8 mouse cellular contexts compared by ENCODE assay signal in genomic region chr6:145120787-145121589, GRCm38 (mm10). TPM values are rescaled to one million over a fixed set of nuclear protein-coding genes. Genes with fewer than 3 reads are reported as not detected.
DNase-seq lines count a peak whose midpoint lies in the region; ATAC-seq lines count a peak whose summit lies in the region.

No protein-coding gene starts in this region.

- no peaks in the 10 kb centered on the region for H3K9me3 ChIP-seq in midbrain, embryonic 10.5 days (replicated peaks)
- H3K9me3 ChIP-seq in midbrain, embryonic 14.5 days (ENCODE audit: control insufficient read depth, low read length): no peaks in the 10 kb centered on the region
- no peaks in the 10 kb centered on the region for H3K9me3 ChIP-seq in heart, embryonic 15.5 days (replicated peaks)
- no peaks in the 10 kb centered on the region for H3K9me3 ChIP-seq in hindbrain, embryonic 14.5 days (ENCODE audit: control insufficient read depth, low read length)
- no peaks in the 10 kb centered on the region for H3K9me3 ChIP-seq in hindbrain, embryonic 16.5 days (ENCODE audit: control insufficient read depth, low read length)

- H3K4me3 ChIP-seq in midbrain, embryonic 10.5 days: no peak overlapping the region
- no peak overlapping the region for H3K4me3 ChIP-seq in midbrain, embryonic 14.5 days (replicated peaks; ENCODE audit: low read depth, low read length)
- H3K4me3 ChIP-seq in heart, embryonic 15.5 days: no peak overlapping the region
- no peak overlapping the region for H3K4me3 ChIP-seq in hindbrain, embryonic 14.5 days (replicated peaks; ENCODE audit: low read length)
- H3K4me3 ChIP-seq in hindbrain, embryonic 16.5 days (ENCODE audit: low read length): no peak overlapping the region

- peaks cover 20% of the 10 kb centered on the region for H3K27me3 ChIP-seq in midbrain, embryonic 10.5 days (ENCODE audit: low read depth, poor library complexity, severe bottlenecking)
- H3K27me3 ChIP-seq in midbrain, embryonic 14.5 days (ENCODE audit: control insufficient read depth, insufficient read depth, low read length): no peaks in the 10 kb centered on the region
- H3K27me3 ChIP-seq in heart, embryonic 15.5 days: no peaks in the 10 kb centered on the region
- no peaks in the 10 kb centered on the region for H3K27me3 ChIP-seq in hindbrain, embryonic 14.5 days (ENCODE audit: control insufficient read depth, insufficient read depth, low read length)
- no peaks in the 10 kb centered on the region for H3K27me3 ChIP-seq in hindbrain, embryonic 16.5 days (replicated peaks; ENCODE audit: control insufficient read depth, insufficient read depth, low read length)

- ATAC-seq in midbrain, embryonic 14.5 days (ENCODE audit: low FRiP score, low TSS enrichment): no peak
- ATAC-seq in activated CD4-positive, CD25-positive, alpha-beta regulatory T cell, adult 4 months: peak; percentile 77
- ATAC-seq in heart, embryonic 15.5 days (replicated peaks; ENCODE audit: insufficient number of reproducible peaks, insufficient read depth, low FRiP score, low read depth): peak; percentile 44; the same call in 1 of the 2 replicates
- ATAC-seq in megakaryocyte progenitor cell, adult 5-6 weeks (replicated peaks; ENCODE audit: poor library complexity): peak; percentile 13
- ATAC-seq in hindbrain, embryonic 14.5 days (ENCODE audit: low FRiP score): no peak
- ATAC-seq in hindbrain, embryonic 16.5 days: no peak

- no peak overlapping the region for H3K4me2 ChIP-seq in midbrain, embryonic 14.5 days (ENCODE audit: low read length)
- peak overlapping the region; percentile 46 for H3K4me2 ChIP-seq in heart, embryonic 15.5 days
- H3K4me2 ChIP-seq in hindbrain, embryonic 14.5 days (replicated peaks): no peak overlapping the region
- H3K4me2 ChIP-seq in hindbrain, embryonic 16.5 days (ENCODE audit: low read length): no peak overlapping the region

- no peaks in the 10 kb centered on the region for H3K36me3 ChIP-seq in midbrain, embryonic 10.5 days
- no peaks in the 10 kb centered on the region for H3K36me3 ChIP-seq in midbrain, embryonic 14.5 days (ENCODE audit: control insufficient read depth, insufficient read depth, low read length)
- H3K36me3 ChIP-seq in heart, embryonic 15.5 days: no peaks in the 10 kb centered on the region
- H3K36me3 ChIP-seq in hindbrain, embryonic 14.5 days (replicated peaks; ENCODE audit: control insufficient read depth, insufficient read depth): no peaks in the 10 kb centered on the region
- H3K36me3 ChIP-seq in hindbrain, embryonic 16.5 days (ENCODE audit: control insufficient read depth, insufficient read depth, low read length): no peaks in the 10 kb centered on the region

- 56% methylated on average over 18 of the region's 18 CpGs for WGBS in midbrain, embryonic 10.5 days
- 60% methylated on average over 18 of the region's 18 CpGs for WGBS in midbrain, embryonic 14.5 days
- WGBS in heart, embryonic 15.5 days: 24% methylated on average over 18 of the region's 18 CpGs
- WGBS in hindbrain, embryonic 14.5 days: 54% methylated on average over 18 of the region's 18 CpGs
- 53% methylated on average over 18 of the region's 18 CpGs for WGBS in hindbrain, embryonic 16.5 days

- no peak for DNase-seq in midbrain, embryonic 10.5 days (ENCODE audit: low spot score)
- no peak for DNase-seq in midbrain, embryonic 14.5 days
- DNase-seq in hindbrain, embryonic 14.5 days (ENCODE audit: low spot score): no peak
- no peak for DNase-seq in cerebellum, postnatal 4 days (ENCODE audit: low spot score in 2 of 2)

- H3K9ac ChIP-seq in midbrain, embryonic 14.5 days (replicated peaks; ENCODE audit: low read length): no peak overlapping the region
- no peak overlapping the region for H3K9ac ChIP-seq in heart, embryonic 15.5 days
- no peak overlapping the region for H3K9ac ChIP-seq in hindbrain, embryonic 14.5 days
- no peak overlapping the region for H3K9ac ChIP-seq in hindbrain, embryonic 16.5 days (ENCODE audit: low read depth, low read length)

- H3K27ac ChIP-seq in midbrain, embryonic 10.5 days (replicated peaks): 0 out of 2 replicates have a peak overlapping the region, but pooled peaks have one; percentile 63
- H3K27ac ChIP-seq in midbrain, embryonic 14.5 days (replicated peaks; ENCODE audit: low read depth, low read length): no peak overlapping the region
- H3K27ac ChIP-seq in heart, embryonic 15.5 days: peak overlapping the region; percentile 39
- H3K27ac ChIP-seq in hindbrain, embryonic 14.5 days: no peak overlapping the region
- no peak overlapping the region for H3K27ac ChIP-seq in hindbrain, embryonic 16.5 days (ENCODE audit: low read depth, low read length)

- H3K4me1 ChIP-seq in midbrain, embryonic 10.5 days: peaks cover 30% of the 10 kb centered on the region
- H3K4me1 ChIP-seq in midbrain, embryonic 14.5 days (ENCODE audit: control insufficient read depth, insufficient read depth, low read length): 0 out of 2 replicates have a peak, but pooled peaks cover 4% of the 10 kb centered on the region
- peaks cover 47% of the 10 kb centered on the region for H3K4me1 ChIP-seq in heart, embryonic 15.5 days (replicated peaks)
- peaks cover 14% of the 10 kb centered on the region; the same call in 1 of the 2 replicates for H3K4me1 ChIP-seq in hindbrain, embryonic 14.5 days (replicated peaks; ENCODE audit: control insufficient read depth, insufficient read depth, low read length)
- no peaks in the 10 kb centered on the region; the same call in 1 of the 2 replicates for H3K4me1 ChIP-seq in hindbrain, embryonic 16.5 days (ENCODE audit: control insufficient read depth, insufficient read depth, low read depth, low read length)

RNA-seq across cellular contexts. Expression of gene Lrmp, which starts 5.5 kb away (rescaled TPM):
- polyA plus RNA-seq in midbrain, embryonic 10.5 days (2016; fragmentation: Nextera tagmentation; extraction: Ambion mirVana): 1.7 and 2.6 TPM in 2 replicates
- 1.2 TPM in 1 of 2 replicates, not detected in the other for polyA plus RNA-seq in midbrain, embryonic 14.5 days (2014; fragmentation: Nextera tagmentation; extraction: Ambion mirVana)
- 100 to 1,000 TPM; 110 to 124 TPM for polyA plus RNA-seq in activated CD4-positive, CD25-positive, alpha-beta regulatory T cell, adult 4 months (2017; shearing (Covaris generic))
- 3.1 and 10.7 TPM in 2 replicates for polyA plus RNA-seq in heart, embryonic 15.5 days (2015; fragmentation: Nextera tagmentation; extraction: Ambion mirVana)
- 42.1 and 42.6 TPM in 2 replicates for total RNA-seq in megakaryocyte progenitor cell, adult 5-6 weeks (2015)
- 93.6 and 125 TPM in 2 replicates for total RNA-seq in megakaryocyte progenitor cell, adult 5-6 weeks (2017)
- 0.78 and 1.0 TPM in 2 replicates for polyA plus RNA-seq in hindbrain, embryonic 14.5 days (2014; fragmentation: Nextera tagmentation; extraction: Ambion mirVana)
- polyA plus RNA-seq in hindbrain, embryonic 16.5 days (2015; fragmentation: Nextera tagmentation; extraction: Ambion mirVana): 0.89 and 1.0 TPM in 2 replicates

RNA-seq across cellular contexts. Expression of gene Bcat1, which starts 45.0 kb away (rescaled TPM):
- 139 and 149 TPM in 2 replicates for polyA plus RNA-seq in midbrain, embryonic 10.5 days (2016; fragmentation: Nextera tagmentation; extraction: Ambion mirVana)
- 94.4 and 117 TPM in 2 replicates for polyA plus RNA-seq in midbrain, embryonic 14.5 days (2014; fragmentation: Nextera tagmentation; extraction: Ambion mirVana)
- polyA plus RNA-seq in activated CD4-positive, CD25-positive, alpha-beta regulatory T cell, adult 4 months (2017; shearing (Covaris generic)): 10 to 100 TPM; 13.0 to 15.1 TPM
- polyA plus RNA-seq in heart, embryonic 15.5 days (2015; fragmentation: Nextera tagmentation; extraction: Ambion mirVana): 3.3 and 6.7 TPM in 2 replicates
- total RNA-seq in megakaryocyte progenitor cell, adult 5-6 weeks (2015): 0.27 and 0.29 TPM in 2 replicates
- total RNA-seq in megakaryocyte progenitor cell, adult 5-6 weeks (2017): 1.1 and 1.5 TPM in 2 replicates
- 101 and 123 TPM in 2 replicates for polyA plus RNA-seq in hindbrain, embryonic 14.5 days (2014; fragmentation: Nextera tagmentation; extraction: Ambion mirVana)
- 110 and 116 TPM in 2 replicates for polyA plus RNA-seq in hindbrain, embryonic 16.5 days (2015; fragmentation: Nextera tagmentation; extraction: Ambion mirVana)

Comparison
In these comparisons a context has a peak if more than half of its experiments do, and no peak if none do; other contexts are left out.
1. H3K27ac ChIP-seq: peak in midbrain, embryonic 10.5 days (single experiment) and heart, embryonic 15.5 days (single experiment); none in midbrain, embryonic 14.5 days (single experiment), hindbrain, embryonic 14.5 days (single experiment) and hindbrain, embryonic 16.5 days (single experiment).
2. ATAC-seq: peak in activated CD4-positive, CD25-positive, alpha-beta regulatory T cell, adult 4 months (single experiment), heart, embryonic 15.5 days (single experiment) and megakaryocyte progenitor cell, adult 5-6 weeks (single experiment); none in midbrain, embryonic 14.5 days (single experiment), hindbrain, embryonic 14.5 days (single experiment) and hindbrain, embryonic 16.5 days (single experiment).